Mouse (Mus musculus) stomach, postnatal 0 days (tissue): ENCODE measurements around the gene Vmn2r56. TPM values are rescaled to one million over a fixed set of nuclear protein-coding genes. Genes with fewer than 3 reads are reported as not detected.
"Not testable (repeated sequence)": the region's sequence is repeated elsewhere in the genome, so short reads cannot be mapped to it uniquely, and the experiment has no call there.

Experiments used
- ATAC-seq: fragments of 200-750 bp; cut with Nextera tagmentation; 2 replicates; pipeline ENCODE4 v1.8.0; 2017; ENCODE audit not compliant: low FRiP score, low TSS enrichment
- DNase-seq: peaks from one replicate; pipeline ENCODE4 v3.0.0-alpha.2; 2016; ENCODE audit warnings: low spot score
- H3K27ac ChIP-seq: fragments of 300-500 bp; sonication (generic); replicated peaks from 2 replicates; pipeline ENCODE4 v1.5.1; 2014; ENCODE audit warnings: mild to moderate bottlenecking, control low read depth
- H3K27me3 ChIP-seq: fragments of 300-500 bp; sonication (generic); 2 replicates; pipeline ENCODE4 v1.6.1; 2014; ENCODE audit warnings: low read length; ENCODE audit not compliant: control insufficient read depth, insufficient read depth
- H3K36me3 ChIP-seq: fragments of 300-500 bp; sonication (generic); 2 replicates; pipeline ENCODE4 v1.6.1; 2014; ENCODE audit warnings: low read length, mixed read lengths; ENCODE audit not compliant: control insufficient read depth, insufficient read depth
- H3K4me1 ChIP-seq: fragments of 300-500 bp; sonication (generic); replicated peaks from 2 replicates; pipeline ENCODE4 v1.6.1; 2014; ENCODE audit warnings: antibody characterized with exemption; ENCODE audit not compliant: control insufficient read depth, insufficient read depth
- H3K4me2 ChIP-seq: fragments of 300-500 bp; sonication (generic); replicated peaks from 2 replicates; pipeline ENCODE4 v1.6.1; 2014; ENCODE audit warnings: low read depth, mild to moderate bottlenecking, control low read depth, moderate library complexity
- H3K4me3 ChIP-seq: fragments of 300-500 bp; sonication (generic); 2 replicates; pipeline ENCODE4 v1.5.1; 2014; ENCODE audit warnings: low read depth, low read length, control low read depth
- H3K9ac ChIP-seq: fragments of 300-500 bp; sonication (generic); 2 replicates; pipeline ENCODE4 v1.6.1; 2014; ENCODE audit warnings: mild to moderate bottlenecking, low read length, control low read depth, mixed read lengths
- H3K9me3 ChIP-seq: fragments of 300-500 bp; sonication (generic); 2 replicates; pipeline ENCODE4 v1.6.1; 2016; ENCODE audit warnings: low read length; ENCODE audit not compliant: control insufficient read depth
- CTCF ChIP-seq: IDR thresholded peaks from 2 replicates; pipeline ENCODE4 v1.5.1; 2016; ENCODE audit warnings: antibody characterized with exemption, low read depth, mild to moderate bottlenecking, moderate library complexity
- EP300 ChIP-seq: optimal IDR thresholded peaks from 2 replicates; pipeline ENCODE3; 2016; ENCODE audit warnings: antibody characterized with exemption
- WGBS: fragments of 180-500 bp; shearing (Covaris S2); extraction: QIAGEN DNeasy Blood & Tissue Kit; methylation state at CpG from one replicate; pipeline ENCODE4 v1.1.7; 2014; 5-methylcytosine and 5-hydroxymethylcytosine counted together
- polyA plus RNA-seq: library from polyadenylated mRNA; unstranded; fragments of >200 nt; fragmentation: Nextera tagmentation; extraction: Ambion mirVana; gene quantifications from 2 replicates; pipeline ENCODE4 v1.2.1, GENCODE M21; 2015

Vmn2r56 gene
- polyA plus RNA-seq, 1 experiment from 2014 or later = not detected

- no peak overlapping the region for H3K27ac ChIP-seq
- H3K4me2 ChIP-seq = no peak overlapping the region
- no peak overlapping the region for H3K4me3 ChIP-seq
- no peaks in the 10 kb centered on the region for H3K27me3 ChIP-seq
- ATAC-seq (no peak), DNase-seq (no peak)
- no peaks in the 10 kb centered on the region for H3K36me3 ChIP-seq
- H3K9ac ChIP-seq = no peak overlapping the region
- no peaks in the 10 kb centered on the region for H3K4me1 ChIP-seq
- TF ChIP-seq CTCF (no peak), EP300 (no peak)
- WGBS = 75% methylated on average over 24 of the region's 24 CpGs
- no peaks in the 10 kb centered on the region for H3K9me3 ChIP-seq
These were observed 14.8 kb upstream of the Vmn2r56 start for GRCm38 (mm10) chr7:12749431-12750198.

- not testable (repeated sequence) for H3K9ac ChIP-seq, H3K4me3 ChIP-seq, H3K4me1 ChIP-seq, H3K36me3 ChIP-seq, DNase-seq, H3K4me2 ChIP-seq, ATAC-seq, H3K9me3 ChIP-seq, H3K27ac ChIP-seq, H3K27me3 ChIP-seq
- WGBS = 86% methylated on average over 3 of the region's 3 CpGs
These were observed 49.9 kb downstream of the Vmn2r56 start, which contains the start of gene Vmn2r55 for GRCm38 (mm10) chr7:12684903-12685302. Vmn2r55 (minus strand) TSS chr7:12685003.

- 86% methylated on average over 3 of the region's 4 CpGs for WGBS
- not testable (repeated sequence) for H3K27ac ChIP-seq, H3K36me3 ChIP-seq
These were observed 94.6 kb downstream of the Vmn2r56 start, which contains the start of gene Vmn2r54 for GRCm38 (mm10) chr7:12640219-12640618. Vmn2r54 (minus strand) TSS chr7:12640319.

More at GRCm38 (mm10) chr7:12640219-12640618, 94.6 kb downstream of the Vmn2r56 start, which contains the start of gene Vmn2r54:
- H3K9ac ChIP-seq, H3K9me3 ChIP-seq, H3K4me3 ChIP-seq, H3K4me2 ChIP-seq, H3K27me3 ChIP-seq, DNase-seq, H3K4me1 ChIP-seq, ATAC-seq: not testable (repeated sequence)

Other genes with a start within 250 kb of the Vmn2r56 start
- not detected in 2 replicates for gene 2900092C05Rik, start 222.5 kb downstream of the Vmn2r56 start, polyA plus RNA-seq
- gene Vmn2r53, start 126.2 kb downstream of the Vmn2r56 start, polyA plus RNA-seq = 0.02 TPM in 1 of 2 replicates, not detected in the other
- not detected in 2 replicates for gene Vmn2r54, start 94.7 kb downstream of the Vmn2r56 start, polyA plus RNA-seq
- not detected in 2 replicates for gene Vmn2r55, start 50.0 kb downstream of the Vmn2r56 start, polyA plus RNA-seq
- gene Zscan18, start 68.6 kb upstream of the Vmn2r56 start, polyA plus RNA-seq = 1.3 and 1.7 TPM in 2 replicates
- 5.9 and 6.4 TPM in 2 replicates for gene Zfp329, start 83.9 kb upstream of the Vmn2r56 start, polyA plus RNA-seq
- gene Zfp110, start 99.8 kb upstream of the Vmn2r56 start, polyA plus RNA-seq = 15.9 and 16.9 TPM in 2 replicates
- 1.5 and 1.6 TPM in 2 replicates for gene Zfp128, start 146.2 kb upstream of the Vmn2r56 start, polyA plus RNA-seq
- 5.1 and 5.8 TPM in 2 replicates for gene Zscan22, start 162.8 kb upstream of the Vmn2r56 start, polyA plus RNA-seq
- gene Rps5, start 187.3 kb upstream of the Vmn2r56 start, polyA plus RNA-seq = 784 and 821 TPM in 2 replicates
- 30.7 and 33.6 TPM in 2 replicates for gene Rnf225, start 192.4 kb upstream of the Vmn2r56 start, polyA plus RNA-seq
- gene Zfp324, start 230.8 kb upstream of the Vmn2r56 start, polyA plus RNA-seq = 4.4 and 4.6 TPM in 2 replicates
- gene Zfp446, start 242.8 kb upstream of the Vmn2r56 start, polyA plus RNA-seq = 2.1 and 2.5 TPM in 2 replicates